Mouse (Mus musculus) forebrain, embryonic 10.5 days (tissue): ENCODE measurements around the gene Hoxd12. TPM values are rescaled to one million over a fixed set of nuclear protein-coding genes. Genes with fewer than 3 reads are reported as not detected.

Experiments
- DNase-seq: peaks from one replicate; pipeline ENCODE4 v3.0.0-alpha.2; 2017; ENCODE audit warnings: low spot score; ENCODE audit errors: extremely low spot score
- H3K27ac ChIP-seq: fragments of 300-500 bp; sonication (generic); 2 replicates; pipeline ENCODE4 v1.5.1; 2016; ENCODE audit warnings: mild to moderate bottlenecking
- H3K27me3 ChIP-seq: fragments of 300-500 bp; sonication (generic); 2 replicates; pipeline ENCODE4 v1.6.1; 2016; ENCODE audit warnings: mild to moderate bottlenecking; ENCODE audit not compliant: poor library complexity, severe bottlenecking
- H3K36me3 ChIP-seq: fragments of 300-500 bp; sonication (generic); replicated peaks from 2 replicates; pipeline ENCODE4 v1.6.1; 2016; ENCODE audit warnings: mild to moderate bottlenecking, moderate library complexity
- H3K4me1 ChIP-seq: fragments of 300-500 bp; sonication (generic); 2 replicates; pipeline ENCODE4 v1.6.1; 2016
- H3K4me3 ChIP-seq: fragments of 300-500 bp; sonication (generic); 2 replicates; pipeline ENCODE4 v1.5.1; 2016; ENCODE audit warnings: mild to moderate bottlenecking, moderate library complexity
- H3K9me3 ChIP-seq: fragments of 300-500 bp; sonication (generic); 2 replicates; pipeline ENCODE4 v1.6.1; 2016; ENCODE audit warnings: mild to moderate bottlenecking, moderate library complexity
- WGBS: fragments of 180-500 bp; shearing (Covaris S2); methylation state at CpG from one replicate; pipeline ENCODE4 v1.1.7; 2016; 5-methylcytosine and 5-hydroxymethylcytosine counted together
- polyA plus RNA-seq: library from polyadenylated mRNA; unstranded; fragments of >200 nt; fragmentation: Nextera tagmentation; extraction: Ambion mirVana; gene quantifications from 2 replicates; pipeline ENCODE4 v1.2.1, GENCODE M21; 2016

Gene Hoxd12
- polyA plus RNA-seq, 1 experiment from 2014 or later, result not detected

DNA sequence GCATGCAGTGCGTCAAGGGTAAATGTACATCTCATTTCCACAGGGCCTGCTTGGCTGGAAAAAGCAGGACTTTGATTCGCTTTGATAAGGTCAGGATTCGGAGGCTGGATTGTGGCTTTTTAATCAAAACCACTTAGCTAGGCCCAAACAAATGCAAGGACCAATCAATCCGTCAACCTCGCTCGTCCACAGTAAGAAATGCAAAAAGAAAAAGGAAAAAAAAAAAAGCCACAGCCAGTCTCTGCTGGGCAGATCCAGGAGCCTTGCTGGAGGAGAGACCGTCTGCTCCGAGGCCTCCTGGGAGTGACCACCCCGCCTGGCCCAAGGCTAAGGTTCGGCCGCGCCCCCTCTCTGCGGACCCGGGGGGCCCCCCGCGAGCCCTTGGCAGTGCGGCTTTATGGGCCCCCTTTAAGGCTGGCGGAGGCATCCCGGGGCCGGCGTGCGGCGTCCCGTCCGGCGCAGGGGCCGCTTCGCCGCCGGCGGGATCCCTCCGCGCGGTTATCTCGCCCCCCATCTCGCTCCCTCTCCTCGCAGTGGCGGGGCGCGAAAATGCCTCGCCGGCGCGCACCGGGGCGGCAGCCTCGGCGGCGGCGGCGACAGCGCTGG, 29.7 kb downstream of the Hoxd12 start, which contains the start of gene Hoxd8:
Hoxd8 (plus strand) TSS at position 223 of the 606 bp plus-strand sequence.
- peaks cover 100% of the 10 kb centered on the region for H3K27me3 ChIP-seq
- no peak within 1 kb of the TSS for H3K27ac ChIP-seq
- peak within 1 kb of the TSS; percentile 46 for H3K4me3 ChIP-seq
- peak; percentile 55 for DNase-seq
- H3K9me3 ChIP-seq, result no peaks in the 10 kb centered on the region
- 0% methylated on average over 39 of the region's 52 CpGs for WGBS
- no peaks in the 10 kb centered on the region for H3K36me3 ChIP-seq
- peaks cover 16% of the 10 kb centered on the region for H3K4me1 ChIP-seq

DNA sequence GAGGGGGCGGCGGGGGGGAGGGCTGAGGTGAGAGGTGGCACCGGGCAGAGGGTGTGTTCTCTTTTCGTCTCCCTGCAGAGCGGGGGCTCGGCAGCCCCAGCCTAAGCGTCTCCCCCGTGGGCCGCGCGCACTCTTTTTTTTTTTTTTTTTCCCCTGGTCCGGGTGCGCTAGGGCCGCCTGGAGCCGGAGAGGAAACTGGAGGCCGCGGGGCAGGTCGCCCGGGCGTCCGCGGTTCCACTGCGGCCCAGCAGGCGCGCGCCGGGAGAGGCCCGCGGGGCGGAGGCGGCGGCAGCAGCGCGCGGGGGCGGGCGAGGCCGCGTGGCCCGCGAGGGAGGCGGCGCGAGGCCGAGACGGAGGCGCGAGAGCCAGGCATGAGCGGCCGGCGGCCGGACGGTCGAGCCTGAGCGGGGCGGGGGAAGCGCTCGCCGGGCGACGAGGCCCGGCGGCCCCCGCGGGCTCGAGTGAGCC, 30.2 kb downstream of the Hoxd12 start:
- Histone ChIP-seq H3K4me3 (peak overlapping the region; percentile 46), H3K9me3 (no peaks in the 10 kb centered on the region), H3K27ac (no peak overlapping the region), H3K27me3 (peaks cover 100% of the 10 kb centered on the region), H3K36me3 (no peaks in the 10 kb centered on the region), H3K4me1 (peaks cover 16% of the 10 kb centered on the region)
- DNase-seq, result peak; percentile 51
- WGBS, result 5% methylated on average over 65 of the region's 66 CpGs

DNA sequence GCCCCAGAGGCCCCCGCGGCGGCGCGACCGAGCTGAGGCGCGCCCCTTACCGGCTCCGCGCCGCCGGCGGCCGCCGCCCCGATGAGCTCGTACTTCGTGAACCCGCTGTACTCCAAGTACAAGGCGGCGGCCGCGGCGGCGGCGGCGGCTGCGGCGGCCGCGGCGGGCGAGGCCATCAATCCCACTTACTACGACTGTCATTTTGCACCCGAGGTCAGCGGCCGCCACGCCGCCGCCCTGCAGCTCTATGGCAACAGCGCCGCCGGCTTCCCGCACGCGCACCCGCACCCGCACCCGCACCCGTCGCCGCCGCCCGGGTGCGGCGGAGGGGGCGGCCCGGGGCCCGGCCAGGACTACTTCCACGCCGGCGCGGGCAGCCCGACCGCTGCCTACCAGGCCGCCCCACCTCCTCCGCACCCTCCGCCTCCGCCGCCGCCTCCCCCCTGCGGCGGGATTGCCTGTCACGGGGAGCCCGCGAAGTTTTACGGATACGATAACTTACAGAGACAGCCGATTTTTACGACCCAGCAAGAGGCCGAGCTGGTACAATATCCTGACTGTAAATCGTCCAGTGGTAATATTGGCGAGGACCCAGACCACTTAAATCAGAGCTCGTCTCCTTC, 30.8 kb downstream of the Hoxd12 start:
- Histone ChIP-seq H3K36me3 (no peaks in the 10 kb centered on the region), H3K27ac (no peak overlapping the region), H3K4me3 (peak overlapping the region; percentile 46), H3K9me3 (no peaks in the 10 kb centered on the region), H3K27me3 (peaks cover 100% of the 10 kb centered on the region), H3K4me1 (peaks cover 16% of the 10 kb centered on the region)
- under 1% methylated on average over 71 of the region's 85 CpGs for WGBS
- DNase-seq, result peak; percentile 56

DNA sequence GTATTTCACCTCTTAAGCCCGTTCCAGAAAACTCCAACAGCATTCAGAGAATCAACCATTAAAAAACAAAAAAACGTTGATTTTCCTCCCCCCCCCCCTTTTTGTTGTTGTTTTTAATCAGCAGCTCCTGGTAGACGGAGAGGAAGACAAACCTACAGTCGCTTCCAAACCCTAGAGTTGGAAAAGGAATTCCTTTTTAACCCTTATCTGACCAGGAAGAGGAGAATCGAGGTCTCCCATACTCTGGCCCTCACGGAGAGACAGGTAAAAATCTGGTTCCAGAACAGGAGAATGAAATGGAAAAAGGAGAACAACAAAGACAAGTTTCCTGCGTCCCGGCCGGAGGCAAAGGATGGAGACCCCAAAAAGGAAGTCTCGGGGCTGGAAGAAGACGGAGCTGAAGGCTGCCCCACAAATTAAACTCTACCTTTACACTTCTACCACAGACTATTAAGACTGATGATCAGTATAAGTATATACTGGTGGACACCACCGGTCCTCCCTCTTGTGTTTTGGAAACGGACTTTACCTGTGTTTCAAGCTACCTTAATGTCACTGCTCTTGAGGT, 31.7 kb downstream of the Hoxd12 start:
- Histone ChIP-seq H3K4me1 (peaks cover 16% of the 10 kb centered on the region), H3K36me3 (no peaks in the 10 kb centered on the region), H3K27ac (no peak overlapping the region), H3K9me3 (no peaks in the 10 kb centered on the region), H3K4me3 (no peak overlapping the region), H3K27me3 (peaks cover 100% of the 10 kb centered on the region)
- 2% methylated on average over 13 of the region's 13 CpGs for WGBS
- peak; percentile 16 for DNase-seq

DNA sequence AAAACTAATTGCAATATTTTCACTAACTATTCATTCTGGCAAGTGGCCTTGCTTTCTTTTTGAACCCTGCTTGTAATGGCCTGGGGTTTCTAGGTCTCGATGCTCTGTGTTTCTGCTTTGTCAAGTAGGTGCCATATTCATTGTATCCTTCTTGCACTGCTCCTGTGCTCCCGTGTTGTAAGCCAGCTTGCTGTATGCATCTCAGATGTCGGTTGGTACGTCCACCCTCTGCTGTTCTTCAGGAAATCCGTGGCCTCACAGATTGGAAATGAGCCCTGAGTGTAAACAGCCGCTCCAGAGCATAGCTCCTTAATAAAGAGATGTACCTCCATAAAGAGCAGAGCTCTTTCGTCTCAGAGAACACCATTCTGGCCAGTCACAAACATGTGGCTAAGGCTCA, 32.8 kb downstream of the Hoxd12 start:
- Histone ChIP-seq H3K36me3 (no peaks in the 10 kb centered on the region), H3K9me3 (no peaks in the 10 kb centered on the region), H3K4me1 (peaks cover 24% of the 10 kb centered on the region), H3K27ac (no peak overlapping the region), H3K4me3 (no peak overlapping the region), H3K27me3 (peaks cover 100% of the 10 kb centered on the region)
- DNase-seq, result no peak
- WGBS, result 8% methylated on average over 7 of the region's 7 CpGs

DNA sequence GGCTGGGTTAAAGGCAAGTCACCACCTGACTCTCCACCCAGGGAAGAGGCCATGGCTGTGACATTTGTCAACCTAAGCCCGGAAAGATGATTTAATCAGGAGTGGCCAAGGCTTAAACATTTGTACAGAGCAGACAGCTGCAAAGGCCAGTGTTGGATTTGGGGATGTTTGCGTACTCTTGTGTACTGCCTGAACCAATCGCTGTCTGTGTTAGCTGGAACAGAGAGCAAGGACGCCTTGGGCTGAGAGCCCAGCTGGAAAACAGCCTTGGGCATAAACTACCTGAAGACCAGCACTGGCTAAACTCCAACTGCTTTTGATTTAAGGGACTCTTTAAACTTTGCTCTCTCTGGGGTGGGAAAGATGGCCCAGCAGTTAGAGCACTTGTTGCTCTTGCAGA, 33.9 kb downstream of the Hoxd12 start:
- Histone ChIP-seq H3K4me1 (peaks cover 24% of the 10 kb centered on the region), H3K4me3 (no peak overlapping the region), H3K36me3 (no peaks in the 10 kb centered on the region), H3K27me3 (peaks cover 100% of the 10 kb centered on the region), H3K9me3 (no peaks in the 10 kb centered on the region), H3K27ac (no peak overlapping the region)
- peak; percentile 31 for DNase-seq
- WGBS, result 8% methylated on average over 4 of the region's 4 CpGs

DNA sequence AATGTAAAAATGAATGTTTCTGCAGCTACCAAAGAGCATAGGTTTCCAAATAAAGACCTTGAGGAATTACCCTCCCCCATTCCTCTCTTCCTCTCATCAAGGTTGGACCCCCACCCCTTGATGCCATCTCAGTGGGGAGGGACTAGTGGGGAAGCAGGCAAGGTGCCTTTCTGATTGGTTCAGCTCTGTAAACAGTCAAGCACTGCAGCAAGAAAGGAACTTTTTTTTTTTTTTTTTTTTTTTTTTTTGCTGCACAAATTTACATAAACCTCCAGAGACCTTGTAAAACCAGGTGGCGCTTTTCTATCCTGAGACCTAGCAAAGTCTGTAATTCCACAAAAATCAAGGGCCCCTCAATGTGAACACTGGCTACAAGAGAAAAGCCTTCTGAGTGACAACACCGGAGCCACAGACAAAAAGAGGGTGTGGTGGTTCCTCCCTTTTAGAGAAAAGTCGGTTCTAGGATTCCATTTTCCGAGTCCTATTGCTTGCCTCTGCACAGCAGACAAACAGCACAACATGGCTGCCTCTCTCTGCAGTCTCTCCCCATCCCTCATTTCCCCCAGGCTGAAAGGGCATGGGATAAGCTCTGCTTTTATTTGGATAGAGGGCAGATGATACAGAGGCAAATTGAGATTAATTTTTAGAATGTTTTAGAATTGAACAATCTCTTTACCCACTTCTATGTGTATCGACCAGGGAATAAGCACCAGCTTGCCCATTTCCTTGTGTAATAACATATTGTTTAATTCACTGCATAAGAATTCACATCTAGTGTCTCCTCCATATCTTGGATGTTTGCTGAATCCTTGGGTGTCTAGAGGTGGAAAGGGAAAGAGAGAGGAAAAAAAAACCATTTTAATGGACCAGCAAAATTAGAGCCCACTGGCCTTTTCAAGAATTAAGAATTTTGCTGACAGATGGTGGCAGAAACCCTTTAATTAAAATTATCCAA, 34.9 kb downstream of the Hoxd12 start:
- 3% methylated on average over 5 of the region's 5 CpGs for WGBS
- Histone ChIP-seq H3K27ac (no peak overlapping the region), H3K36me3 (no peaks in the 10 kb centered on the region), H3K4me3 (no peak overlapping the region), H3K27me3 (peaks cover 100% of the 10 kb centered on the region), H3K9me3 (no peaks in the 10 kb centered on the region), H3K4me1 (peaks cover 18% of the 10 kb centered on the region)
- peak; percentile 27 for DNase-seq

DNA sequence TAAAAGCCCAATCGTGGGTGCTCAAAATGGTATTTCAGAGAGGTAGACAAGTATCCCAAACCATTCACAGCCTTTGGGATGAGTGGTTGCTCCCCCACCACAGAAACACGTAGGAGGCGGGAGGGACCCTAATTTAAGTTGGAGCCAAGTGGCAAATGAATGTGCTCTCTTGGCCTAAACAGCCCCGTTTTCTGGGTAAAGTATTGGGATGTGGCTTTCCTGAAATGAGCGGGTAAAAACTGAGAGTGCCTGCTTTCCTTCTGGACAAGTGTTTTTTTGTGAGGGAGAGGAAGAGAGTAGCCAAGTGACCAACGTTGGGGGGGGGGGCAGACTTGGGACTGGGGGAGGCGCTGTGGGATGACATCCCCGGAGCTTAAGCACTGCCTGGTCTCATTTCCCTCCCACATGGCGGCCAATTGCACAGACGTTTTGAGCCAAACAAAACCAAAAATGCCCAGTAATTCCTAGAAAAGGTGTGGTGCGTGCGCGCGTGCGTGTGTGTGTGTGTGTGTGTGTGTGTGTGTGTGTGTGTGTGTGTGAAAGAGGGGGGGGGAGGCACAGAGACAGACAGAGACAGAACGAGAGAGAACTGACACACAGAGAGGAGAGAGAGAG, 36.2 kb downstream of the Hoxd12 start:
- peaks cover 11% of the 10 kb centered on the region for H3K4me1 ChIP-seq
- H3K9me3 ChIP-seq, result no peaks in the 10 kb centered on the region
- H3K4me3 ChIP-seq, result no peak overlapping the region
- H3K27me3 ChIP-seq, result peaks cover 100% of the 10 kb centered on the region
- no peaks in the 10 kb centered on the region for H3K36me3 ChIP-seq
- no peak overlapping the region for H3K27ac ChIP-seq
- WGBS, result under 1% methylated on average over 16 of the region's 16 CpGs
- peak; percentile 34 for DNase-seq

DNA sequence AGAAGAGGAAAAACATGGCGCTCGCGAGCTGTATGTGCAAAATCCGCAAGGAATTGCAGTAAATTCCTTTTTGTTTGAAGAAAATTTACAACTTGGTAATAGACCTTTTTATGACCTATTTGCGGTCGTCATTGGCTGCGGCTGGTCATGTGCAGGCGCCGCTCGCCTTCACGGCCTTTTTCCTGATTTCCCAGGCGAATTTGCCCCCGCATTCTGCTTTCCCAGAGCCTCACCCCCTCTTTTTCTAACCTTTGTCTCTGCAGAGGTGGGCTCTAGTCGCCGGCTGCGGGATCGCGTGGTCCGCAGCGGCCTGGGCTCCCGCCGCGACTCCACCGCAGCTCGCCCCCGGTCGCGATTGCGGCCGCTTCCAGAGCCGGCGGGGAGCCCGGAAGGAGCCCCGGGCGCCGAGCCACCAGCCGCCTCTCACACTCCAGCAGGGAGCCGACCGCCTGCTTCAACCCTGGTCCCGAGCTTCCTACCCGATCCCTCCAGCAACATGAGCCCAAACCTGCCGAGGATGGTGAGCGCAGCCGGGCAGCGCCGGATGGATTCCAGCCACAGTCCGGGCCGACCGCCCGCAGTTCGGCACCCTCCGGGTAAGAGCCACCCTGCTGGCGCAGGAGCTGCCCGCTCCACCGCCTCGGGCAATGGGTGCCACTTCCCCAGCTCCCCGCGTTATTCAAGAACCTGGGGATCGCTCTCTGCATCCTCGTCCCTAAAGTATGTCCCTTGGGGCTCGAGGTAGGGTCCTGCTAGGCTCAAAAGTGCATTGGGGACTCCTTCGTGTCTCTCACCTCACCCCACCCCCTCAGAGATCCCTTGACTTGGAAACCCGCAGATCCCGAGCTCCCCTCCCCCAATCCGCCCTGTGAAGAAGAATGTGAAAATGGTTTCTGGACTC, 37.2 kb downstream of the Hoxd12 start, which contains the start of the genes Hoxd3 and Hoxd4:
Hoxd3 (plus strand) TSS at position 207 of the 901 bp plus-strand sequence.
Hoxd4 (plus strand) TSS at position 209 of the 901 bp plus-strand sequence.
- Histone ChIP-seq H3K9me3 (no peaks in the 10 kb centered on the region), H3K27ac (no peak within 1 kb of the TSS), H3K4me1 (peaks cover 13% of the 10 kb centered on the region), H3K4me3 (peak within 1 kb of the TSS; percentile 21; the same call in 1 of the 2 replicates), H3K36me3 (no peaks in the 10 kb centered on the region), H3K27me3 (peaks cover 100% of the 10 kb centered on the region)
- peak; percentile 51 for DNase-seq
- WGBS, result under 1% methylated on average over 65 of the region's 65 CpGs

DNA sequence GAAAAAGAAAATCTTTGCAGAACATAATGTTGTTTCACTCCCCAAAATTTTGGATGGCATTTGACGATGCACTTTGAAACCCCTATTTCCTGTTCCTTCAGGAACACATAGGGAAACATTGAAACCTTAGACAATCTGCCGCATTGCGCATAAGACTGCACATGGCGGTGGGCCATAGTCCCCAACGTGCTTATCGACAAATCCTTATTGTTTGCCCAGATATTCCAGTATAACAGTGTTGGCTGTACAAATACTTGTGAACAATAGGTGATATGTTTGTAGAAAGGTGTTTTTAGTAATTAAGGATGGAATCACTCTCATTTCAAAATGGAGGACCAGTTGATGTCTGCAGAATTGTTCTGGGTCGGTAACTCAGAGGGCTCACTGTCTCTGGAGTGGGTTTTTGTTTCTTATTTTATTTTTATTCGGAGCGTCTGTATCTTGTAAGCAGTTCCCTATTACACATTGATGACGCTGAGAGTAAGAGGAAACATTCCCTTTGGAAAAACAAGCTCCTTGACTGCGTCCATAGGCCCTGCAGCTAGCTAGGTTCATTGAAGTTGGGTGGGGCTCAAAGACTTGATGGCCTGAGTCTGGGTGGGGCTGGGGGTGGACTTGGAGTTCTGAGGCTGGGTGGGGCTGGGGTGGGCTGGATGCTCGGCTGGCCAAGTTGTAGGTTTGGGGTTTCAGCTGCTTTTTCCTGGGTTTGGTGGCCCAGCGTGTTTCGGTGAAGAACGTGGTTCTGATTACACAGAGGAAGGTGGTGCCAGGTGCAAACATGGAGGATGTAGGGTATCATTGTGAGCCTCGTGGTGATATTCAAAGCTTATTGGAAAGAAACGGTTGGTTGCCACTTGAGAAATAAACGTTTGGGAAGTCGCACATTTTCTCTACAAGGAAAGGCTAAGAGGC, 38.7 kb downstream of the Hoxd12 start:
- no peak overlapping the region for H3K4me3 ChIP-seq
- H3K27me3 ChIP-seq, result peaks cover 100% of the 10 kb centered on the region
- H3K9me3 ChIP-seq, result no peaks in the 10 kb centered on the region
- DNase-seq, result peak; percentile 26
- no peaks in the 10 kb centered on the region for H3K36me3 ChIP-seq
- 3% methylated on average over 19 of the region's 19 CpGs for WGBS
- peaks cover 13% of the 10 kb centered on the region for H3K4me1 ChIP-seq
- no peak overlapping the region for H3K27ac ChIP-seq
